Mouse (Mus musculus): ENCODE data around the gene Dysf. TPM values are rescaled to one million over a fixed set of nuclear protein-coding genes. Genes with fewer than 3 reads are reported as not detected.

Dysf gene
- total and polyA plus RNA-seq, 3 experiments, result not detected

DNA sequence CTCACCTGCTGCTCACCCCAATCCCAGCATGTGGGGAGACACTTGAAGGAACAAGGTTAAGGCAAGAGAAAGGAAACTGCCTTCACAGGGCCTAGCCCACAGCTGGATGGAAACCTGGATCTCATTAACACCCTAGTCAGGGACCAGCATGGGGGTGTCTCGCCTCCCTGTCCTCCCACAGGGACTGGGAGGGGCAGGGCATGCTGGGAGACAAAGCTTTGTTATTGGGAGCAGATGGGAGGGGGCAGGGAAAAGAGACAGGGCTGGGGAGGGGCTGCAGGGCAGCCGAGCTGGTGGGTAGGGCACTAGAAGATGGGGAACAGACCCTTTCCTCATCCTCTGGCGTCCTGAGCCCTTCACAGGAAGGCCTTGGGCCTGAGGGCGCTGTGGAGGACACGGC, 220.4 kb downstream of the Dysf start:
- Histone ChIP-seq H3K27ac (ENCODE audit: control insufficient read depth, low read depth, low read length) (no peak overlapping the region), H3K79me2 (ENCODE audit: control insufficient read depth, insufficient read depth, low read length, poor library complexity) (no peaks in the 10 kb centered on the region), H3K36me3 (ENCODE audit: control insufficient read depth in 1 of 2, insufficient read depth in 2 of 2, low read length in 2 of 2) (no peaks in the 10 kb centered on the region), H3K9me3 (replicated peaks; ENCODE audit: insufficient read depth, low read length) (no peaks in the 10 kb centered on the region), H3K27me3 (ENCODE audit: control insufficient read depth in 1 of 2, insufficient read depth in 2 of 2, low read length in 2 of 2) (no peaks in the 10 kb centered on the region), H3K9ac (ENCODE audit: control insufficient read depth, low read depth, low read length, poor library complexity, severe bottlenecking) (no peak overlapping the region), H3K4me1 (ENCODE audit: control insufficient read depth in 1 of 2, insufficient read depth in 2 of 2, low read length in 2 of 2) (no peaks in the 10 kb centered on the region), H3K4me3 (ENCODE audit: control insufficient read depth in 1 of 2, insufficient read depth in 1 of 2, low read depth in 2 of 2, low read length in 2 of 2) (no peak overlapping the region)
- DNase-seq (ENCODE audit: low read depth, low spot score), result no peak
- no peak for TF ChIP-seq E2F4 (IDR thresholded peaks at IDR 0.05; ENCODE audit: borderline replicate concordance, low read depth, low read length)
- TF ChIP-seq ZMIZ1 (IDR thresholded peaks at IDR 0.05; ENCODE audit: low read depth, low read length), result no peak
- no peak for TF ChIP-seq USF1 (IDR thresholded peaks at IDR 0.05; ENCODE audit: low read depth, low read length)
- no peak for TF ChIP-seq ELF1 (IDR thresholded peaks at IDR 0.05; ENCODE audit: low read depth, low read length)
- no peak for TF ChIP-seq KAT2A (conservative IDR thresholded peaks at IDR 0.05; ENCODE audit: low read depth, low read length)
- TF ChIP-seq CHD1 (IDR thresholded peaks at IDR 0.05; ENCODE audit: low read depth, low read length), result no peak
- TF ChIP-seq POLR2AphosphoS2 (IDR thresholded peaks at IDR 0.05; ENCODE audit: low read length), result no peak
- TF ChIP-seq GABPA (IDR thresholded peaks at IDR 0.05; ENCODE audit: low read depth, low read length), result no peak
- TF ChIP-seq MYC (IDR thresholded peaks at IDR 0.05; ENCODE audit: low read depth, low read length), result no peak
- no peak for TF ChIP-seq BHLHE40 (IDR thresholded peaks at IDR 0.05; ENCODE audit: borderline replicate concordance, low read depth, low read length)

- no peaks in the 10 kb centered on the region for H3K36me3 ChIP-seq (ENCODE audit: control insufficient read depth in 1 of 2, insufficient read depth in 2 of 2, low read length in 2 of 2)
- no peaks in the 10 kb centered on the region for H3K27me3 ChIP-seq (ENCODE audit: control insufficient read depth in 1 of 2, insufficient read depth in 2 of 2, low read length in 2 of 2)
- H3K4me3 ChIP-seq (ENCODE audit: control insufficient read depth in 1 of 2, insufficient read depth in 1 of 2, low read depth in 2 of 2, low read length in 2 of 2), result no peak overlapping the region
- no peak for DNase-seq (ENCODE audit: low read depth, low spot score)
- TF ChIP-seq RAD21 (IDR thresholded peaks at IDR 0.05; ENCODE audit: low read depth, low read length) (no peak), MAFK (IDR thresholded peaks at IDR 0.05; ENCODE audit: borderline replicate concordance, low read depth, low read length) (no peak), BHLHE40 (IDR thresholded peaks at IDR 0.05; ENCODE audit: borderline replicate concordance, low read depth, low read length) (no peak)
- no peak overlapping the region for H3K9ac ChIP-seq (ENCODE audit: control insufficient read depth, low read depth, low read length, poor library complexity, severe bottlenecking)
- no peaks in the 10 kb centered on the region for H3K4me1 ChIP-seq (ENCODE audit: control insufficient read depth in 1 of 2, insufficient read depth in 2 of 2, low read length in 2 of 2)
- no peaks in the 10 kb centered on the region for H3K9me3 ChIP-seq (replicated peaks; ENCODE audit: insufficient read depth, low read length)
- H3K79me2 ChIP-seq (ENCODE audit: control insufficient read depth, insufficient read depth, low read length, poor library complexity), result no peaks in the 10 kb centered on the region
- H3K27ac ChIP-seq (ENCODE audit: control insufficient read depth, low read depth, low read length), result no peak overlapping the region
Measured at GRCm38 (mm10) chr6:84229739-84230138, 221.3 kb downstream of the Dysf start.

DNA sequence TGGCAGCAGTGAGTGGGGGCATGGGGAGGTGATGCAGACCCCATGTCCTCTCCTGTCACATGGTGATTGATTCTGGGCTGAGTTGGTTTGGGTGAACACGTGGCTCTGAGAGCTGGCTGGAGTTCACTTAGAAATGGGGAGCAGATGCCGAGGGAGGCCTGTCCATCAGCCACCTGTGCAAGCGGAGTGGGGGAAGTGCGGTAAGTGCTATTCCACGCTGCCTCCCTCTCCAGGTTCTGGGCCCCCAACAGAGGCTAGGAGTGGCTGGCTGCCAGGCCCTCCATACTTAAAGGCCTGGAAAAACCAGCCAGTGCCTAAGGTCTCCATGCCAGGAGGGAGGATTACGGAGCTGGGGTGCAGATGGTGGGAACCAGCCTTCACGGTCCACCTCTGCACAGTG, 222.7 kb downstream of the Dysf start:
- Histone ChIP-seq H3K27ac (ENCODE audit: control insufficient read depth, low read depth, low read length) (no peak overlapping the region), H3K9me3 (replicated peaks; ENCODE audit: insufficient read depth, low read length) (no peaks in the 10 kb centered on the region), H3K4me3 (ENCODE audit: control insufficient read depth in 1 of 2, insufficient read depth in 1 of 2, low read depth in 2 of 2, low read length in 2 of 2) (no peak overlapping the region), H3K4me1 (ENCODE audit: control insufficient read depth in 1 of 2, insufficient read depth in 2 of 2, low read length in 2 of 2) (no peaks in the 10 kb centered on the region), H3K27me3 (ENCODE audit: control insufficient read depth in 1 of 2, insufficient read depth in 2 of 2, low read length in 2 of 2) (no peaks in the 10 kb centered on the region), H3K36me3 (ENCODE audit: control insufficient read depth in 1 of 2, insufficient read depth in 2 of 2, low read length in 2 of 2) (no peaks in the 10 kb centered on the region), H3K79me2 (ENCODE audit: control insufficient read depth, insufficient read depth, low read length, poor library complexity) (no peaks in the 10 kb centered on the region), H3K9ac (ENCODE audit: control insufficient read depth, low read depth, low read length, poor library complexity, severe bottlenecking) (no peak overlapping the region)
- no peak for TF ChIP-seq NELFE (IDR thresholded peaks at IDR 0.05; ENCODE audit: low read depth, low read length)
- no peak for TF ChIP-seq MAZ (IDR thresholded peaks at IDR 0.05; ENCODE audit: low read depth, low read length)
- TF ChIP-seq HCFC1 (IDR thresholded peaks at IDR 0.05; ENCODE audit: low read depth, low read length), result no peak
- no peak for TF ChIP-seq TBP (IDR thresholded peaks at IDR 0.05; ENCODE audit: low read depth, low read length)
- no peak for TF ChIP-seq USF2 (IDR thresholded peaks at IDR 0.05; ENCODE audit: borderline replicate concordance in 1 of 2, insufficient read depth in 1 of 2, low read depth in 1 of 2, low read length in 2 of 2)
- TF ChIP-seq GABPA (IDR thresholded peaks at IDR 0.05; ENCODE audit: low read depth, low read length), result no peak
- no peak for TF ChIP-seq MXI1 (IDR thresholded peaks at IDR 0.05; ENCODE audit: low read depth, low read length)
- TF ChIP-seq SMC3 (IDR thresholded peaks at IDR 0.05; ENCODE audit: low read depth, low read length), result no peak
- TF ChIP-seq ZC3H11A (IDR thresholded peaks at IDR 0.05; ENCODE audit: low read depth, low read length), result no peak
- no peak for TF ChIP-seq KAT2A (conservative IDR thresholded peaks at IDR 0.05; ENCODE audit: low read depth, low read length)
- TF ChIP-seq RCOR1 (IDR thresholded peaks at IDR 0.05; ENCODE audit: low read depth, low read length), result no peak
- no peak for DNase-seq (ENCODE audit: low read depth, low spot score)
